Mouse (Mus musculus) 416B (cell line): ENCODE data around the gene Inpp5k.
"Not testable (repeated sequence)": the region's sequence is repeated elsewhere in the genome, so short reads cannot be mapped to it uniquely, and the experiment has no call there.

Experiments
- DNase-seq: peaks from one replicate; pipeline ENCODE4 v3.0.0; 2011; ENCODE audit warnings: low read depth

The Inpp5k gene

DNA sequence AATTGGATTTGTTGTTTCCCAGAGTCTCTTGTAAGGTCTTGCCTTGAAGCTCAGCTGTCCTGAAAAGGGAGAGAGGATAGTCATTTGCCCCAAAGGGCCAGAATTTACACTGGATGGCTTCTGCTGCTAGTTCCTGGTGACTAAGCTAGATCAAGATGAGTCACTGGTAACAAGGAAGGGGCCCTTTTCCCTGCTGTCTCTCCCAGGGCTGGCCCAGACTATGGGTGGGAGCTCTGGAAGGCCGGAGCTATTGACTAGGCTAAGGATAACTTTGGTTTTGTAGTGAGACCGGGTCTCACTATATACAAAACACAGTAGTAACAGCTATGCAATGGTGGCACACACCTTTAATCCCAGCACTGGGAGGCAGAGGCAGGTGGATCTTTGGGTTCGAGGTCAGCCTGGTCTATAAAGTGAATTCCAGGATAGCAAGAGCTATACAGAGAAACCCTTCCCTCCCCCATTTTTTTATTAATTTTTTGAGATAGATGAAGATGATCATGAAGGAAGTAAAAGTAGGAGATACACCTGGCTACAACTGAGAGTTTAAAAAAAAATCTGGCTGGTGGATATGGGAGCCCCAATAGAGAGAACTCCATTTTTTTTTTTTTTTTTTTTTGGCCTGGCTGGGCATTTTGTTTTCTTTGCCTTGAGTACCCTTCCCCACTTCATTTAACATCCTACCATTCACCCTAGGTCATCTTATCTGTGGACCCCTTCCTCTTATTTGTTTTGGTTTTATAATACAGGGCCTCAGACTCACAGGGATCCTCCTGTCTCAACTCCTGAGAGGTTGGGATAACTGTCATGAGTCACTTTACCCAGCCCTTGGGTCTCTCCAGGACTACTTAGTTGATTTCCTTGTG is 47.3 kb downstream of the Inpp5k start:
- DNase-seq, result peak; percentile 74

- peak; percentile 97 for DNase-seq
Observed at GRCm38 (mm10) chr11:75678747-75679438, 48.1 kb downstream of the Inpp5k start, which contains the start of gene Crk. Gene Crk (plus strand): TSS chr11:75679259.

DNA sequence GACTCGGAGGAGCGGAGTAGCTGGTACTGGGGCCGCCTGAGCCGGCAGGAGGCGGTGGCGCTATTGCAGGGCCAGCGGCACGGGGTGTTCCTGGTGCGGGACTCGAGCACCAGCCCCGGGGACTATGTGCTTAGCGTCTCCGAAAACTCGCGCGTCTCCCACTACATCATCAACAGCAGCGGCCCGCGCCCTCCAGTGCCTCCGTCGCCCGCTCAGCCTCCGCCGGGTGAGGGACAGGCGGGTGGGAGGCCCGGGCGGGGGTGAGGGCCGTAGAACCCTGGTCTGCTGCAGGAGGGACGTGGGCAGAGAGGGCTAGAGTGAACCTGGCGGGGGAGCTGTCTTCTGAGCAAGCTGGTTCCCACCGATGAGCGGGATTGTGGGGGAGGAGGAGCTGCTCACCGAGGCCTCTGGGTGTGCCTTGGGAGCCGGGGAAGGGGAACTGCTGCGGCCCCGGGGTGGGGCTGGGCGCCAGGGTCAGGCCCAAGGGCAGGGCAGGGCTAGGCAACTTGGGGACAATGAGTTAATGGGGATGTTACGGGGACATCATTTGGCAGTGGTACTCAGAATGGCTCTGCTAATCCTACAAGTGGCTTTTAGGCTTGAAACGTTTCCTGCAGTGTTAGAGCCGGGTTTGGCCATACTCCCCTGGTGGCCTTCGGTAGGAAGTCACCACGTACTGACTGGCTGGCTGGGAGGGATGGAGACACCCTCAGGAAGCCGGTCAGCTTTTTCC is 48.8 kb downstream of the Inpp5k start:
- peak; percentile 81 for DNase-seq

GRCm38 (mm10) chr11:75684462-75684861 is 53.7 kb downstream of the Inpp5k start:
- peak; percentile 19 for DNase-seq

DNA sequence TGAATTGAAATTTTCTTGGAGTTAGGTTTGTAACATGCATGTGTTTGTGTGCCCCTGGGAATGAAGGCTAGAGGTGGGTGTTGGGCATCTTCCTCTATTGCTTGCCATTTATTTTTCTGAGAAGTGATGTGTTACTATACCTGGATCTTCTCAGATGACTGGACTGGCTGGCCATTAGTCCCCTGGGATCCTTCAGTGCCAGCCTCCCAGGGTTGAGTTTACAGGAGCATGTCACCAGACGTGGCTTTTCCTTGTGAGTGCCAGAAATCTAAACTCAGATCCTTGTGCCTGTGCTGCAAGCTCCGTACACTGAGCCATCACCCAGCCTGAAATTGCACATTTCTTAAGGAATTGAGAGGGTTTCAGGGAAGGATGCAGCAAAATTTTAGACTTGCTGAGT is 54.2 kb downstream of the Inpp5k start:
- DNase-seq, result no peak

DNA sequence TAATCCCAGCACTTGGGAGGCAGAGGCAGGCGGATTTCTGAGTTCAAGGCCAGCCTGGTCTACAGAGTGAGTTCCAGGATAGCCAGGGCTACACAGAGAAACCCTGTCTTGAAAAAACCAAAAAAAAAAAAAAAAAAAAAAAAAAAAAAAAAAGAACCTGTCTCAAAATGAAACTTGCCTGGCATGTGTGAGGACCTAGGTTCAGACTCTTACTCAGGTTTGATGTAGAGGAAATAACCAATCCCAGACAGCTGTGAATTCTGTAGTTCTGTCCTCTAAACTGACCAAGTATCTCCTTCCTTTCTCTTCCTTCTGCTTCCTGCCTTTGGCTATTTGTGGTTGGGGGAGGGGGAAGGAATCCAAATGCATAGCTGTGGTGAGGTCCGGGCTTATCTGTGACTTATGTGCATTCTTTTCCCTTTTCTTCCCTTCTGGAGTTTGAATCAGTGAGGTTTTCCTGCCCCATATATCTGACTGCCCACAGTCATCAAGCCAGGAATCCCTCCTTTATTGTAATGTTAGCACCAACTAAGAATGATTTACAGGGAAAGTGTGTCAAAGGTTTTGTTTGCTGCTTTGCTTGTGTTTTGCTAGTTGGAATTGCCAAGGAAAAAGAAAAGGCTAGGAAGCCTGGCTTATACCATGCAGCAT is 56.7 kb downstream of the Inpp5k start:
- DNase-seq, result peak; percentile 64

DNA sequence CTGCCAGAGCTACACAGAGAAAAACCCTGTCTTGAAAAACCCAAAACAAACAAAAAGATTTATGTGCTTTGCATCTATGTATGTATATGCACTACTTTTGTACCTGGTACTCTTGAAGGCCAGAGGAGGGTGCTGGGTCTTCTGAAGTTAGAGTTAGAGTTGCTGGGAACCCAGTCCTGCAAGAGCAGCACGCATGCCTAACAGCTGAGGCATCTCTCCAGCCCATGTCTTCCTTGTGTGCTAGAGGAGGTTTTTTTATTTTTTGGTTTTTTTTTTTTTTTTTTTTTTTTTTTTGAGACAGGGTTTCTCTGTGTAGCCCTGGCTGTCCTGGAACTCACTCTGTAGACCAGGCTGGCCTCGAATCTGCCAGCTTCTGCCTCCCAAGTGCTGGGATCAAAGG is 57.3 kb downstream of the Inpp5k start:
- DNase-seq, result no peak

DNA sequence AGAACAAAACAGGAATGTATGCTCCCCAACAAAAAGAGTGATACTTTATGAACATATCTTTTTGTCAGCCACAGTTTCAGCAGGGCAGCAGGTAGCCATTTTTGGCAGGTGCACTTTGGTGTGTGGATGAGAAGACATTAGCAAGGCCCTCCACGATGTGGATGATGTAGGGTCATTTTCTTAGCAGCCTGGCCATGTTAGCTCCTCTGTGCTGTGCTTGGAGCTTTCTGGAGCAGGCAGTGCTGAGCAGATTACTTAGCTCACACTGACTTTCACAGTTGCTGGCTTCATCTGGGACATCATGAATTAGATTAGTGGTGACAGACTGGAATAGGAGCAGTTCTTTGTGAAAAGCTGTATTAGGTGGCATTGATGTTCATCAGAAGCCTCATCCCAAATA is 59.2 kb downstream of the Inpp5k start:
- no peak for DNase-seq

DNA sequence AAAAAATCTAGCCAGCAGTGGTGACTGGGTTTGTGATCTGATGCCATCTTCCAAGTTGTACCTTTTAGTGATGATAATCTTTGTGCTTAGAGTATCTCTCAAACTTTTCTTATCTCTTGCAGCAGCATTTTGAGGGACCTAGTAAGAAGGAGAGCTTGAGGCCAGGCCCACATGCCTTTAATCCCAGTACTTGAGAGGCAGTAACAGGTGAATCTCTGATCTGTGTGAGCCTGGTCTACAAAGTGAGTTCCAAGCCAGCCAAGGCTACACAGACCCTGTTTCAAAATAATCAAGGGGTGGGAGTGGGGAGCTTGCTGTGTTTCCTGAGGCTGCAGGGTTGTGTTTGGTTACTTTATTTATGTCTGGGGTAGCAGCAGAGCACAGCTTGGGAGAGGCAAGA is 60.3 kb downstream of the Inpp5k start:
- no peak for DNase-seq

- no peak for DNase-seq
Observed at GRCm38 (mm10) chr11:75693570-75693969, 62.8 kb downstream of the Inpp5k start.

- DNase-seq, result not testable (repeated sequence)
Observed at GRCm38 (mm10) chr11:75697464-75697863, 66.7 kb downstream of the Inpp5k start.
